Mouse (Mus musculus): ENCODE results near the gene Ccdc121.
"Not testable (repeated sequence)": the region's sequence is repeated elsewhere in the genome, so short reads cannot be mapped to it uniquely, and the experiment has no call there.

Gene Ccdc121

DNA sequence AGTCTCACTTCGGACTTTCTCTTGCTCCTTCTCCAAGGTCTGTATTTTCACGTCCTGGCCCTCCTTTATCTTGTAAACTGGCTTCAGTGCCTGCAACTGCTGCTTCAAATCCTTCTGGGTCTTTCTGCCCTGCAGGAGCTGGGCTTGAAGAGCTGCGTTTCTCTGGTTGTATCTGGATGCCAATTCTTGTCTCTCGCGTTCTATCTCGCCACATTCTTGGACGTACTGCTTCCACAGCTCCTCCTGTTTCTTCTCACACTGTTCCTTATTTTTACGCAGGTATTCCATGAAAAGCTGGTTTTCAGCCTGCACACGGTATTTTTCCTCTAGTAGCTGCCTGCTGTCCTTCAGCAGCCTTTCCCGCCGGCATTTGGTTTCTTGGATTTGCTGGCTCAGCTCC, 396 bp downstream of the Ccdc121 start:
- DNase-seq (ENCODE audit: low spot score), result not testable (repeated sequence)

- DNase-seq (ENCODE audit: low spot score), result no peak
Measured at GRCm38 (mm10) chr1:181505367-181505766, 5.9 kb downstream of the Ccdc121 start.

DNA sequence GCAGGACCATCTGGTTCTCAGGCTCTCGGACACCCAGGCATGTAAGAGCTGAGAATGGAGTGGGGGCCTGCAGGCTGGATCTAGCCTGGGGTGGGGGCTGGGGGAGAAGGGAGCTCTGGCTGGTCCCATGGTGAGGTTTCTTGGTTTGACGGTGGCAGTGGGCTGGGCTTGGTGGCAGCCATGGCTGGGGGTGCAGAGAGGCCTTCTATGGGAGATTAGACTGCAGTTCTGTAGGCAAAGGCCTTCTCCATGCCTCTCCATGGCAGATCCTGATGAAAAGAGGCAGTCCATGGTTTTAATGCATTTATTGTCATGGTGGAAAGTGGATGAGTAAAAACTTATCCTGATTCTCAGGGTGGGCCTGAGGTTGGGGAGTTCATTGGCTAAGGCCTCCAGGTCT, 7.8 kb downstream of the Ccdc121 start:
- no peak for DNase-seq (ENCODE audit: low spot score)

DNA sequence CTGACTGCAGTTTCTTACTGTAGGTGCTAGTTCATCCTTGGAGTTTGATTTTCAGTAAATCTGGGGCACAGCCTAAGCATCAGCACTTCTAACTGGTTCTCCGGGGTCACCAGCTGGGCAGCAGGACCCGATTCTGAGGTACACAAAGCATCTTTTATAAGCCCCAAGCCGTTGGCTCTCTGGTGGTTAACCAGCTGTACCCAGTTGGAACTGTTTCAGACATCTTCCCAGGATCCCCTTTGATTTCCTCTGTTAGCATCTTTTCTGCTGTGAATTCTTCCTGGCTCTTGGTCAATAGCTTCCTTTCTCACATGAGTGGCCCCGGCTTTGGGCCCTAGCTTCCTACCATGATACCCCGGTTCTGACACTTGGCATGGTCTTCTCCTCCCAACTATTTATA, 26.6 kb downstream of the Ccdc121 start:
- no peak for DNase-seq (ENCODE audit: low spot score)

GRCm38 (mm10) chr1:181476557-181476956, 34.7 kb downstream of the Ccdc121 start:
- DNase-seq (ENCODE audit: low spot score), result no peak

DNA sequence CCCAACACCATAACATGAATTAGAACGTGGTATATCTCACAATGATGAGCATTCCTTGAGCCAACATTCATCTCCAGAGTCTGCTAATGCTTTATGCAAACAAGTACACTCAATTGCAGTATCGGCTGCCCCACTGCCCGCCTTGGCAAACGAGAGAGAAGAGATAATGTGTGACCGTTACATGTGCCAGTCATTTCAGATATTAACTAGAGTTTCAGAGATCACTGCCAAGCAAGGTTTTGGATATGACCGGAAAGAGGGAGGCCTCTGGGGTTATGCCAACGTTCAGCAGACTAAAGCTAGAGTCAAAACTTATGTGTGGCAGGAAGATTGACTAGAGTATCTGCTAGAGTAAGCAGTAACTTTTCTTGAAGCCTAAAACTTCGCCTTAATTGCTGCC, 35.1 kb downstream of the Ccdc121 start:
- no peak for DNase-seq (ENCODE audit: low spot score)

DNA sequence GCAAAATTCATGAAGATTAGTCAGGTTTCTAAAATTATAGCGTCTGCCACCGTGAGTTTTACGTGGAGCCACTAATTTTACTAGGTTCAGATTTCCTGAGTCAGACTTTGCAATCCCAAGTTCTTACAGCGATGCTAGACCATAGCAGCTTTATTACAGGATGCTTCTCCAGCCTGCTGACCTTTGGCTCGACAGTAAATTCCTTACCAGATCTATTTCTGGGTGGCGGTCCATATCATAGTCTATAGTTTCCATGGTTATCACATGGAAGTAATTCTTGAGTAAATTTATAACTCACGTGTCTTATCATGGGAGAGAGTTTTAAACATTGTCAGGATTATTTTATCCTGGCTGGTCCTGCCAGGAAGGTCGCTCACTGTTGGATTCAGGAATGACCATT, 41.8 kb downstream of the Ccdc121 start:
- DNase-seq (ENCODE audit: low spot score), result no peak

GRCm38 (mm10) chr1:181467321-181467670, 44.0 kb downstream of the Ccdc121 start:
- DNase-seq (ENCODE audit: low spot score), result no peak

DNA sequence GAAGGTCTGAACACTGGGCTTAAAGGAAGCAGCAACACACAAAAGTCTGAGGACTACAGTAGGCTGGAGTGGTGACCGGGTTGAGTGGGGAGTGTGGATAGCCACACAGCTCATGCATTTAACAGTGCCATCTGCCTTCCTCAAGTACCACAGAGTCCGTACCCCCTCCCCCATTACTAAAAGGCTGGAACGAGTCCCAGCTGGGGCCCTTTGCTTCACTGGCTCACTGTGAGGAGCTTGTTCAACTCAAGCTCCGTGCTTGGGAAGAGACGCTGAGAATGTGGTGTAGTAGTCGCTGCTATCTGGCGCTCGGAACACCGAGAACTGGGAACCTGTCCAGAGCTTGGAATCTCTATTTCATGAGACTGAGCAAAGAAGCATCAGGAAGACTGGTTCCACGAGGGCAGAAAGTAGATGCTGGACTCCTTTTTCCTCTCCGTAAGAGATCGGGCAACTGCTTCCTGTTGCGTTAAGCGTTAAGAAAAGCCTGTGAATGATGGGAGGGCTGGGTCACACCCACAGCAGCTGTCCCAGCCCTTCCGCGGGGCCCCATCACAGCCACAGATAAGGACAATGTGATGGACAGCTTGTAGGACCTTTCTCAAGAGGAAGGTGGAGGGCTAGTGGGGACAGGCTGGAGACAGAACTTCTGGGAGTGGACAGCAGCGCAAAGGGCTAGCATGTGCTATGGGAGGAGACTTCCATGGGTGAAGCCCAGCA, 44.5 kb downstream of the Ccdc121 start:
- DNase-seq (ENCODE audit: low spot score), result peak; percentile 19

DNA sequence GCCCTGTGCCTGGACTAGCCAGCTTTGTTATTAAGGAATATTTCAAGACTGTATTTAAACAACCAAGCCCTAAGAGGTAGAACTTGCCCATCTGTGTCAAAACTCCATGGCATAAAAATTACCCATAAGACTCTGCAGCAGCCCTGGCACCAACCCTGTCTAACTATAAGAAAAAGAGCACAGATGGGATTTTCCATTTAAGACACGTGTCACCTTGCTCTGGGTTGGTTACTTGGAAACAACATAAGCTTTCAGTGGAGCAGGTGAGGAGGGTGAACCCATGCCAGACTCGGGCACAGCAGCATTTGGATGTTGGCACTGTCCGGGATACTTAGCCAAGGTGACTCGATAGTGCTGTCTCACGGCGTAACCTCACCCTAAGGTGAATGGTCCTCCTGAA, 45.2 kb downstream of the Ccdc121 start:
- no peak for DNase-seq (ENCODE audit: low spot score)

DNA sequence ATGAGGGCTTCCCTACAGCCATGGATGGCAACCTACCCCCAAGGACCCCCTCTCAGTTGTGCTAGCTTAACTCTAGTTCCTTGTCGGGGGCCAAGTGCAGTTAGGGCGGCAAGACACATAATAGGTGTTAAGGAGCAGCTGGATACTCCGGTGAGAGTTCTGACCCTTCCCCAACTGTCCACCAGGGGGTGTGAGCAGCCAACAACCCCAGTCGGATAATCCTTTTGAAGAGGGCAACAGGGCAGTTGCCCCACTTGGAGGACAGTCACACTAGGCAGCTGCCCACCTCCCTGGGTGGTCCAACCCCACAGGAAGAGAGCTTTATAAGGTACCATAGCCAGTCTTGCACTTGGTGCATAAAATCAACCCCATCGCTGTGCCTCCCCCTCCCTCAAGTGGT, 46.2 kb downstream of the Ccdc121 start:
- DNase-seq (ENCODE audit: low spot score), result peak; percentile 63

DNA sequence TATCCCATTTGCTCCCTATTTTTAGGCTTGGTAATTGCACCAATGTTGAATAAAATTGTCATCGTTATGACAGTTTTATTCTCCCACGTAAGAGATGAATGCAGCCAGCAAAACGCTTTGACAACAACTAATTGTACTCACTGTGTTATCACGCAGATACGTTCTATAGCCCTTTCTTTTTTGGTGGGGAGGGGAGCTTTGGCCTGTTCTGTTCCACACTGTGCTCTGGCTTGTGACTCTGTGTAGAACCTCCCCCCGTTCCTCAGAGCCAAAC, 48.4 kb downstream of the Ccdc121 start:
- DNase-seq (ENCODE audit: low spot score), result no peak

DNA sequence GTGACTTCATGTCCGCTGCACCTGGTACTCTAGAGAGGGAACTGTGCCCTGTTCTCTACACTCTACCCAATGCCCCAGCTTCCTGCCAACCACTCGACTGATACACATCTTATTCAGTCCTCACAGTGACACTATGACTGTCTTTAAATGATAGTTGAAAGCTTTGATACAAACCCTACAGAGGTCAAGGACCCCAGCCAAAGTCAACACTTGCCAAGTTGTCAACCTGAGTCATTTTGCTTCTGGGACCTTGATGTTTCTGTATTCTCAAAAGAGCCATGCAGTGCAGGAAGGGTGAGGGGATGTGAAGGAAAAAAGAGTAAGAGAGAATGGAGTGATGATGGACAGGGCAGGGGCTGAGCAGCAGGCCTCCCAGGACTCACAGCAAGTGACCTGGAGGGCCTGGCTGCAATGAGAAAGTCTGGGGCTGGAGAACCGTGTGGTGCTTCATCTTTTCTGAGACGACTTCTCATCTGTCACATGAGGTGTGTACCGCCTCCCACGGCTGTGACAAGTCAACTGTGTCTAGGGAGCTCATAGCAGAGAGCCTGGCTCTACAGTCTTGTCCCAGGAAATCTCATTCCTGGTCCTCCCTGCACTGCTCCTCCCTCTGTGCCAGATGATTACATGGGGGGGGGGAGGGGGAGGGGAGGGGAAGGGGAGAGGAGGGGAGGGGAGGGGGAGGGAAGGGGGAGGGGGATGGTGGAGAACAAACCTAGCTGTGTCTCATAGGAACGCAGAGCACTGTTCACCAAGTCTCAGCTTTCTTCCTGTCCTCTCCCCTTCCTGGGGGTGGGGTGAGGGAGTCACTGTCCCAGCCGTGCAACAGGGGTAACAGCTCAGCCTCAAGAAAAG, 49.0 kb downstream of the Ccdc121 start:
- no peak for DNase-seq (ENCODE audit: low spot score)

DNA sequence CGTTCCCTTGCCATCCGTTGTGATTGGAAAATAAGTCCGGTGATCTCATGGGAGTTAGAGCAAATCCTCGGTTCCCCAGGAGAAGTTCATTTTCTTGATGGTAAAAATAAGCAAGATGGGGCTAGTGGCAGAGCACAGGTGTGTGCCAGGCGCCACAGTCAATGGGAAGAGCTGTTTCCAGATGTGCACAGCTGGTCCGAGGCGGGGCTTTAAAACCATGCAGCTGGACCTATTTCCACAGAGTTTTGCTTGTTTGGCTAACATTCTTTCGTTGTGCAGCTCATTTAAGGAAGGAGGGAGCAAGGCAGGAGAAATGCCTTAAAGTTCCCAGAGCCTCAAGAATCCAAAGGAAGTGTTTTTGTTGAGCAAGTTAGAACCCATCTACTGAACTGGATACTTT, 49.8 kb downstream of the Ccdc121 start:
- DNase-seq (ENCODE audit: low spot score), result no peak

DNA sequence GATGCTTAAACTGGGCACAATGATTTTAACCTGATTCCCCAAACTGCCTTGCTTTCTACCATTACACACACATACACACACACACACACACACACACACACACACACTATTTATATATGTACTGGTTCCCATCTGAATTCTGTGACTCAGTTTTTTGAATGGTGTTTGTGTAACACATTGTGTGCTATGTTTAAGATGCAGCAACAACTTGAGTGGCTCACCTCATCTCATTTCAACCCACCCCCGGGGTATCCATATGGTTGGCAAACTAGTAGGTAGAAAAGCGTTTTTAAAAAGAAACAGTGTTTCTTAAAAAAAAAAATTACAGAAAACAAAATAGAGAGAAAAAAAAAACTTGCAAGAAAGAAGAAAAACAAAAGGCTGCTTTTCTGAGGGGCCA, 51.0 kb downstream of the Ccdc121 start:
- no peak for DNase-seq (ENCODE audit: low spot score)

Data from retina, embryonic 14.5 days (tissue).